Mouse (Mus musculus) left cerebral cortex, postnatal 36 days (tissue): ENCODE measurements at regions not wholly inside any gene's neighbourhood (a gene's known extent, or its start where the extent isn't known, plus 50 kb on each side); places are given as distances from the start of the nearest gene placed in this dataset.

Source experiments
- DNase-seq, 2 experiments: peaks; one replicate each; pipeline ENCODE4 v3.0.0; 2021 to 2022; ENCODE audit warnings: low spot score in 2 of 2, mixed read lengths in 1 of 2
- intact Hi-C: fragments of 180-260 bp; cut with DNase I; formaldehyde crosslinking; loops from one replicate; pipeline ENCODE4 v1.15.1; 2025

DNA sequence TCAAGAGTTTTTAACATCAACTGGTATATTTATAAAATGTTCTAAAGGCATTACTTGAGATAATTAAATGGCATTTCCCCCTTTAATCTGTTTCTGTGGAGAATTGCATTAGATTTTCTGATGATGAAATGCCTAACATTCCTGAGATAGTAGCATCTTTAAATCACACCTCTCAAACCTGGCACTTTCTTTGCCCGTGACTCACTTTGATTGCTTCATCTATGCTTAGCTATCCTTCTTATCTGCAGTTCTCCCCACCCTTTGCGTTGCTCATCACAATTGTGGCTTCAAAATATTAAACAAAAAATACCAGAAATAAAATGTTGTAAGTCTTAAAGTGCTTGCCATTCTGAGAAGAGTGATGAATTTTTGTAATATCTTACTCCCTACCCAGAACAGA is 250.3 kb downstream of the 1190002N15Rik start:
- intact Hi-C loops = no loop called here
- no peak for DNase-seq

GRCm38 (mm10) chr9:94278657-94279585 is 259.0 kb downstream of the 1190002N15Rik start:
- peak; percentile 64 to 69 for DNase-seq
- intact Hi-C loops = no loop called here

GRCm38 (mm10) chr9:94277096-94277495 is 260.8 kb downstream of the 1190002N15Rik start:
- intact Hi-C loops = no loop called here
- DNase-seq = no peak

GRCm38 (mm10) chr9:94269213-94269612 is 268.7 kb downstream of the 1190002N15Rik start:
- intact Hi-C loops = no loop called here

DNA sequence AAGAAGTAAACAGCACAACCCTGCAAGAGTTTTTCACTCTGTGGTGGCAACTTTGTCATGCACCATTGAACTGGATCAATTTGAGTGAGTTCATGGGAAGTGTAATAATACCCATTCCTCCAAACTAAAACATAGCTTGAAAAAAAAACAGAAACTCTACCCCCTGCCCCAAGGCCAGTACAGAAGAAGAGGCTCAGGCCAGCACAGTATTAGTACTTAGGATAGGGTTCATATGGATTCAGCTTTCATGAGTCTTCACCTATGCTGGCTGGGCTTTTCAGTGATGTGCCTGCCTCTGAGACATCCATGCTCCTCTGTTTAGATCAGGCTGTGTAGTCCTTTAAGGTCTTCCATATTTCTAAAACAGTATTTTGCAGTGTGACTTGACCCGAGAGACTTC is 270.6 kb downstream of the 1190002N15Rik start:
- DNase-seq = no peak
- intact Hi-C loops = no loop called here

More at GRCm38 (mm10) chr9:94269213-94269612, 268.7 kb downstream of the 1190002N15Rik start:
- DNase-seq = no peak

GRCm38 (mm10) chr9:94239479-94240241 is 298.2 kb downstream of the 1190002N15Rik start:
- DNase-seq = no peak
- intact Hi-C loops = no loop called here

DNA sequence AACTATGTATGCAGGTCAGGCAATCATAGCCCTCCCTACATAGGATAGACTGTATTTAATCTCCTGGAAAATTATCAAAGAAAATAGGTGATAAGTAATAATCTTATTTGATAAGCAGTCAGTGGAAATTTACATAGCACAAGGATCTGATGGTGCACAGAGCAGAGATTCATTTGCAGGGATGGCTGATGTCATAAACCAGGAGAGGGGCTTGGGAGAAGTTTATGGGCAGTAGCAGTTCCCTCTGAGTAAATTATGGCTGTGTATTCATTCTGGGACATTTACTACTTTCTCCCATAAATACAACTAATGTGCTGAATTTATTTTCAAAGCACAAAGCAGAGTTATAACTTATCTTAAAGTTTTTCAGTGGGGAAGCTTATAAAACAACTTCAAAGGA is 299.3 kb downstream of the 1190002N15Rik start:
- no peak for DNase-seq
- intact Hi-C loops = no loop called here

GRCm38 (mm10) chr9:94229537-94229936 is 308.3 kb downstream of the 1190002N15Rik start:
- intact Hi-C loops = no loop called here

GRCm38 (mm10) chr9:94219116-94219515 is 318.8 kb downstream of the 1190002N15Rik start:
- DNase-seq = no peak
- intact Hi-C loops = no loop called here

More at GRCm38 (mm10) chr9:94229537-94229936, 308.3 kb downstream of the 1190002N15Rik start:
- DNase-seq = no peak

DNA sequence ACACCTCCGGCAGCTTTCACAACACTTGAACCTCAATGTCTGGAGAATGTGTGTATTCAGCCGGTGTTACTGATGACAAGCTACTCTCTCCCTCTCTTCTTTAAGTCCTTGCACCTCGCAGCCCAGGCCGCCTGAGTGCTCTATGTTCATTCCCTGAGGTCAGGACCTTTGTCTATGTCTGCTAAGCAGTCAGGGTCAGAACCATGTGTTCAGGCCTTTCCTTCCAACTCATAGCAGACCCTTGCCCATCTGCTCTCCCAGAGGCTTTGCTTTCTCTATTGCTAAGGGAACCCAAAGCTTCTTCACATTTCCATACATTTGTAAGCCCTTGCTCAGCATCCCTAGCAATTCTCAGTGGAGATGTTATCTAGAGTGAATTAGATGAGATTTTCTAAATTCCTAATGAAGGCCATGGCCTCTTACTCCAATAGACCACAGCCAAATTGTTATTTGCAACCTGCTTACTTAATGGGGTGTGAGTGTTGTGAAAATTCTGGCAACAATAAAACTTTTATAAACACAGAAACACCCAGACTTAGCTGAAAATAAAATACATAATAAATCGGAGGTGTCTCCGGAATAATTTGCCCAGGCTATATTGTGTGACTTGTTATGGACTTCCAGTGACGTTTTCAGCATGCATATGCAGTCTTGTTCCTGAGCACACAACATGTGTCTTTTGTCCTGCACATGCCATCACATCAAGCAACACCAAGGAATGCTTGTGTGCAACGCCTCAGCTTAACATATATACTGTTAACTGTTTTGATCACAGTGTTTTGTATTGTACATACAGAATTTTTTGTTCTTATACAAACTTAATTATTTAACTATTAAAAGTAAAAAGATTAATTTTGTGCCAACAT is 321.2 kb downstream of the 1190002N15Rik start:
- DNase-seq = no peak
- intact Hi-C loops = no loop called here

DNA sequence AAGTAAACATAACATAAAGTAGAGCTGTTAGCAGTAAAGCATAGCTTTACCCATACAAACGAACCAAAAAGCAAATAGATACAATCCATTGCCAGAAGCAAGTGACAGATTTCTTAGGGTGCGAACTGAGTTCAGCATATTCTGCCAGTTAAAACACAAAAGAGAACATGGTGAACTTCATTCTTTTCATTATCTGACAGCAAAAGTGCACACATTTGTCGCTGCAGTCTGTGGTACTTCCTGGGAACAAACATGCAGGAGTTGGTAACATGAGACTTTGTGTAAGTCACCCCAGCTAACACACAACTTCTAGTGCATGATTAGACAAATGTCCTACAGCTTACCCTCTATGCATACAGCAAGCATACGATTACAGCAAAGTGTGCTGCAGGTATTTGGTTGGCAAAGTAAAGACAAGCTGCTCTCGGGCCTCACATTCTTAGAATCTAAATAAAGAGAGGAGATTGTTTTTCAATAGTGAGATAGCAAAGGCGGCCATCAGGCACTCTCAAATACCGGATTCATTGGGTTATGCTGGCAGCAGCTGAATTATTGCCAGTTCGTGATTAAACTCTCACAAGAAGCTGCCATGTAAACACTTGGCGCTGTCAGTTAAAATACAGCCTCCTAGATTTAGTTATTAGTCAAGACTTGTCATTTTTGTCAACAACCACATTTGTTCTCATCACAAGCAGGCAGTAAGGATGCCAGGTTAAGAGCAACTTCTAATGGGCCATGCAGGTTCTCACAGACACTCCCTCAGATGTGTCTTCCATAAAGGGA is 327.2 kb downstream of the 1190002N15Rik start:
- intact Hi-C loops = no loop called here
- DNase-seq = no peak

DNA sequence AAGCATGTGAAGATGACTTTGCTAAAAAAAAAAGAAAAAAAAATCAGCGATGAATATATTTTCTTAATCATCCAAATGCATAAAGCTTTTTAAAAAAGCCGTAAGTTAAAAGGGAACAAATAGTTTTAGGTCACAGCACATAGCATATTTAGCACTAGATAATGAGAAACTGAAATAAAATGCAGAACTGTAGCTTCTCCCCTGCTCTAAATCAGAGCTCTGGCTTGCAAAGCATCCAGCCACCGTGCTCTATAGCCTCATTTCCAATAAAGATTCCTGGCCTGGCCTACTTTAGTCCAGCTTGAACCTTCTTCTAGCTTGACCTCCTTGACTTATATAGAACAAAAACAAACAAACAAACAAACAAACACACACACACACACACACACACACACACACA is 328.9 kb downstream of the 1190002N15Rik start:
- intact Hi-C loops = no loop called here
- no peak for DNase-seq

DNA sequence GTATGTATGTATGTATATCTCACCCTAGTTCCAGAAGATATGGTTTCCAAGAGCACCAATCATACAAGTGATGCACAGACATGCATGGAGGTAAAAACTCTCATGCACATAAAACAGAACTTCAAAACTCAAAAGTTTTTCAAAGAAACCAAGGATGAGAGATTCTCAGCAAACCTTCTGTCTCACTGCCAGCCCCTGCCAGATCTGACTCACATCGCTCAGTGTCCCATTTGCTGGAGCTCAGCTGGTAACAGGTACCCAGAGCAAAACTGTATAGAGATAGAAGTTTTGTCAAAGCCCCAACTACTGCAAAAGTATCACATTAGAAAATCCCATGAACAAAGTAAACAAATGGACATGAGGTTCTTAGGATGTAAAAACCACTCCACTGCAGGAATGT is 337.0 kb downstream of the 1190002N15Rik start:
- intact Hi-C loops = no loop called here
- no peak for DNase-seq

- intact Hi-C loops = no loop called here
- DNase-seq = no peak
Measured at GRCm38 (mm10) chr9:94199864-94200263, 338.0 kb downstream of the 1190002N15Rik start.

DNA sequence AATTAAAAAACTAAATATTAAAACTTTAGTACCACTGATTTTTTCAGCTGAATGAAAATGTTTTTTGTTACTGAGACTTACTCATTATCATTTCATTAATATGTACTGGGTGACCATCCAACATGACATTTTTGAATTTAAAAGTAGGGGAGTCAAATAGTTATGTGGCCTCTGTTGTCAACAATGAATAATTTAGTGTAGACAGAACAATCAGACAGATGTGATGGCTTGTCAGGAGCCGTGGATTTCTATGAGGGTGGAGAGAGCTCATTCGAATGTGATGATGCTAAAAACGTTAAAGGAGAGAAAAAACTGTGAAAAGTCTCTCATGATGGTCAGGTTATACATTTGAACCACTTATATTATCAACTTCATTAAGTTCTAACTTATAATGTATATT is 346.8 kb downstream of the 1190002N15Rik start:
- intact Hi-C loops = no loop called here
- no peak for DNase-seq

DNA sequence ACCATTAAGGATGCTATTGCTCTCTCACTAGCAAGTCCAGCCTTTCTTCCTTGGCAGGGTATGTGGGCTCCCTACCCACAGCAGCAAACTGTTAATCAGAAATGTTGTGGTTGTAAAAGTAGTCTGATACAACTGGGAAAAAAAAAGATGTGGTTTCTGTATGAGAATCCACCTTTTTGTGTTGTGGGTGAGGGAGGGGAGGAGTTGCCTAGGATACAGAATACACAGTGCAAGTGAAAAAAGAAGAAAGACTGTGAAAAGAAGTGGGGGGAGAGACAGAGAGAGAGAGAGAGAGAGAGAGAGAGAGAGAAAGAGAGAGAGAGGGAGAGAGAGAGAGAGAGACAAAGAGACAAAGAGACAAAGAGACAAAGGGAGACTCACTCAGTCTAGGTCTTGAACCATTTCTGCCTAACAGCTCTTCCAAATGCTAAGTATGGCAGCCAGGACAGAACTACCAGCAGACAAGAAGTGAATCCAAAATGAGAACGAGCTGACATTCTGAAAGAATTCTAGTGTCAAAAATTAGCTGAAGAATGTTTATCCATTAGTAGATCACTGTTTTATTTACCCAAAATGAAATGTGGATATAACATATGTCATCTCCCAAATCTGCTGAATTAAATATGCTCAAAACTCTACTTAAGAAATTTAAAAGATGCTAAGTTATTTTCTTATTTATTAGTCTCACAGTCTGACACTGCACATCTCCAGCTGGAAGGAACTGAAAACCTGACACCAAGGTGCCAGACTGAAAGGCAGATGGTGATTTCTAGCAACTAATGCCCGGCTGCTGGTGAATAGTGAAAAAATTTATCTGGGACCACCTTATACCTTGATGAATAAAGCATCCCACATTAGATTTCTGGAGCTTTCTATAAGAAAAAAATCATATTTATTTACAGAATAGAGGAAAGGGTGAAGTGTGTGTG is 347.7 kb downstream of the 1190002N15Rik start:
- intact Hi-C loops = no loop called here
- no peak for DNase-seq

DNA sequence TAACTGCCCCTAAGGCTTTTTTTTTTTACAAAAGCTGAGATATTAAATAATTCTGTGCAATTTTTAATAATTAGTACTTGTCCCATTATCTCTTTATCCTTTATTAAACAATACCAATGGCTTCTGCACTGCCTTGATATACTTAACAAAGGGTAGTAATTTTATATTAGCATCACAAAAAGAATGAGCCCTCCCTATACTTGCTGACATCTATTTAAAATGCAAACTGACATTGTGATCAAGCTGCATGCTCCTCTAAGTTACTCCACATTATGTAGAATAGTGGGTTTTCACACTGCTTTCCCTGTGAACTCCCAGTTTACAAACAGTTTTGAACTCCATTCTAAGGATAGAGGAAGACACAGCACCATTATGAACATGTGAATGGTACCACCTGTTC is 349.8 kb downstream of the 1190002N15Rik start:
- intact Hi-C loops = no loop called here
- DNase-seq = no peak
